Mouse (Mus musculus): Measurements from ENCODE around the gene Zfp944.
"Not testable (repeated sequence)": the region's sequence is repeated elsewhere in the genome, so short reads cannot be mapped to it uniquely, and the experiment has no call there.

Gene Zfp944

GRCm38 (mm10) chr17:22361101-22361781, at the start of gene Zfp944, which contains the start of gene Zfp758:
TSS of gene Zfp944 (minus strand) at chr17:22361400.
TSS of gene Zfp758 (plus strand) at chr17:22361453.
- peak; percentile 33 for DNase-seq (ENCODE audit: low read depth, low spot score)

- DNase-seq (ENCODE audit: low read depth, low spot score): peak; percentile 57
Observed at GRCm38 (mm10) chr17:22410756-22411155, 49.6 kb upstream of the Zfp944 start.

GRCm38 (mm10) chr17:22363895-22364294, 2.7 kb upstream of the Zfp944 start:
- DNase-seq (ENCODE audit: low read depth, low spot score): peak; percentile 59

- no peak for DNase-seq (ENCODE audit: low read depth, low spot score)
Observed at GRCm38 (mm10) chr17:22360572-22360971, 628 bp downstream of the Zfp944 start.

GRCm38 (mm10) chr17:22352794-22353193, 8.4 kb downstream of the Zfp944 start:
- peak; percentile 62 for DNase-seq (ENCODE audit: low read depth, low spot score)

GRCm38 (mm10) chr17:22315247-22315646, 46.0 kb downstream of the Zfp944 start:
- not testable (repeated sequence) for DNase-seq (ENCODE audit: low read depth, low spot score)

GRCm38 (mm10) chr17:22314730-22315226, 46.4 kb downstream of the Zfp944 start, which contains the start of gene CT030661.1:
TSS of gene CT030661.1 (minus strand) at chr17:22314837.
- DNase-seq (ENCODE audit: low read depth, low spot score): peak; percentile 94

GRCm38 (mm10) chr17:22314219-22314618, 47.0 kb downstream of the Zfp944 start:
- DNase-seq (ENCODE audit: low read depth, low spot score): not testable (repeated sequence)
